Mouse (Mus musculus): ENCODE results near the gene Arhgef12. TPM values are rescaled to one million over a fixed set of nuclear protein-coding genes. Genes with fewer than 3 reads are reported as not detected.
"Not testable (repeated sequence)": the region's sequence is repeated elsewhere in the genome, so short reads cannot be mapped to it uniquely, and the experiment has no call there.

The Arhgef12 gene
- polyA plus RNA-seq, 1 experiment = 7.1 TPM

- Histone ChIP-seq H3K27me3 (ENCODE audit: control insufficient read depth, insufficient read depth, low read length) (no peaks in the 10 kb centered on the region; the same call in 1 of the 2 replicates), H3K4me1 (replicated peaks; ENCODE audit: control insufficient read depth, insufficient read depth, low read length) (no peaks in the 10 kb centered on the region), H3K36me3 (ENCODE audit: control insufficient read depth, insufficient read depth, low read length) (no peaks in the 10 kb centered on the region), H3K4me3 (ENCODE audit: control insufficient read depth, insufficient read depth, low read length) (no peak overlapping the region), H3K27ac (ENCODE audit: control insufficient read depth, insufficient read depth, low read length) (no peak overlapping the region)
- WGBS = 83% methylated on average over 10 of the region's 10 CpGs
- DNase-seq = no peak
- TF ChIP-seq CTCF (IDR thresholded peaks at IDR 0.05; ENCODE audit: borderline replicate concordance, control insufficient read depth, extremely low read depth, insufficient read depth, low read length, poor library complexity) (no peak), POLR2A (IDR thresholded peaks at IDR 0.05; ENCODE audit: control insufficient read depth, extremely low read depth, insufficient read depth, low read length, poor library complexity) (no peak)
Observed at GRCm38 (mm10) chr9:43127101-43127787, 20.2 kb upstream of the Arhgef12 start.

- no peaks in the 10 kb centered on the region for H3K27me3 ChIP-seq (ENCODE audit: control insufficient read depth, insufficient read depth, low read length)
- DNase-seq = no peak
- TF ChIP-seq CTCF (IDR thresholded peaks at IDR 0.05; ENCODE audit: borderline replicate concordance, control insufficient read depth, extremely low read depth, insufficient read depth, low read length, poor library complexity) (no peak), POLR2A (IDR thresholded peaks at IDR 0.05; ENCODE audit: control insufficient read depth, extremely low read depth, insufficient read depth, low read length, poor library complexity) (no peak)
- no peaks in the 10 kb centered on the region for H3K36me3 ChIP-seq (ENCODE audit: control insufficient read depth, insufficient read depth, low read length)
- H3K4me1 ChIP-seq (replicated peaks; ENCODE audit: control insufficient read depth, insufficient read depth, low read length) = no peaks in the 10 kb centered on the region
- no peak overlapping the region for H3K27ac ChIP-seq (ENCODE audit: control insufficient read depth, insufficient read depth, low read length)
- WGBS = 24% methylated on average over 1 of the region's 1 CpGs
- H3K4me3 ChIP-seq (ENCODE audit: control insufficient read depth, insufficient read depth, low read length) = no peak overlapping the region
Observed at GRCm38 (mm10) chr9:43122379-43122778, 15.3 kb upstream of the Arhgef12 start.

- not testable (repeated sequence) for H3K27me3 ChIP-seq (ENCODE audit: control insufficient read depth, insufficient read depth, low read length); DNase-seq; H3K4me3 ChIP-seq (ENCODE audit: control insufficient read depth, insufficient read depth, low read length); H3K36me3 ChIP-seq (ENCODE audit: control insufficient read depth, insufficient read depth, low read length); H3K4me1 ChIP-seq (replicated peaks; ENCODE audit: control insufficient read depth, insufficient read depth, low read length); H3K27ac ChIP-seq (ENCODE audit: control insufficient read depth, insufficient read depth, low read length)
- 92% methylated on average over 2 of the region's 2 CpGs for WGBS
Observed at GRCm38 (mm10) chr9:43121948-43122347, 14.9 kb upstream of the Arhgef12 start.

GRCm38 (mm10) chr9:43116997-43117336, 9.9 kb upstream of the Arhgef12 start:
- H3K27ac ChIP-seq (ENCODE audit: control insufficient read depth, insufficient read depth, low read length) = no peak overlapping the region
- no peaks in the 10 kb centered on the region for H3K4me1 ChIP-seq (replicated peaks; ENCODE audit: control insufficient read depth, insufficient read depth, low read length)
- no peaks in the 10 kb centered on the region for H3K36me3 ChIP-seq (ENCODE audit: control insufficient read depth, insufficient read depth, low read length)
- 88% methylated on average over 6 of the region's 6 CpGs for WGBS
- H3K4me3 ChIP-seq (ENCODE audit: control insufficient read depth, insufficient read depth, low read length) = no peak overlapping the region
- TF ChIP-seq POLR2A (IDR thresholded peaks at IDR 0.05; ENCODE audit: control insufficient read depth, extremely low read depth, insufficient read depth, low read length, poor library complexity) (no peak), CTCF (IDR thresholded peaks at IDR 0.05; ENCODE audit: borderline replicate concordance, control insufficient read depth, extremely low read depth, insufficient read depth, low read length, poor library complexity) (no peak)
- no peak for DNase-seq
- no peaks in the 10 kb centered on the region; the same call in 1 of the 2 replicates for H3K27me3 ChIP-seq (ENCODE audit: control insufficient read depth, insufficient read depth, low read length)

- WGBS = 9% methylated on average over 55 of the region's 55 CpGs
- TF ChIP-seq POLR2A (IDR thresholded peaks at IDR 0.05; ENCODE audit: control insufficient read depth, extremely low read depth, insufficient read depth, low read length, poor library complexity) (no peak), CTCF (IDR thresholded peaks at IDR 0.05; ENCODE audit: borderline replicate concordance, control insufficient read depth, extremely low read depth, insufficient read depth, low read length, poor library complexity) (no peak)
- Histone ChIP-seq H3K36me3 (ENCODE audit: control insufficient read depth, insufficient read depth, low read length) (no peaks in the 10 kb centered on the region), H3K27ac (ENCODE audit: control insufficient read depth, insufficient read depth, low read length) (no peak within 1 kb of the TSS), H3K4me1 (replicated peaks; ENCODE audit: control insufficient read depth, insufficient read depth, low read length) (no peaks in the 10 kb centered on the region), H3K4me3 (ENCODE audit: control insufficient read depth, insufficient read depth, low read length) (peak within 1 kb of the TSS; percentile 10), H3K27me3 (ENCODE audit: control insufficient read depth, insufficient read depth, low read length) (no peaks in the 10 kb centered on the region; the same call in 1 of the 2 replicates)
- peak; percentile 21 for DNase-seq
Observed at GRCm38 (mm10) chr9:43116134-43116996, 9.3 kb upstream of the Arhgef12 start, which contains the start of gene Tmem136. Tmem136 (minus strand) TSS chr9:43116570.

GRCm38 (mm10) chr9:43115431-43116133, 8.5 kb upstream of the Arhgef12 start:
- TF ChIP-seq POLR2A (IDR thresholded peaks at IDR 0.05; ENCODE audit: control insufficient read depth, extremely low read depth, insufficient read depth, low read length, poor library complexity) = no peak
- no peak for TF ChIP-seq CTCF (IDR thresholded peaks at IDR 0.05; ENCODE audit: borderline replicate concordance, control insufficient read depth, extremely low read depth, insufficient read depth, low read length, poor library complexity)
- no peaks in the 10 kb centered on the region for H3K4me1 ChIP-seq (replicated peaks; ENCODE audit: control insufficient read depth, insufficient read depth, low read length)
- H3K27me3 ChIP-seq (ENCODE audit: control insufficient read depth, insufficient read depth, low read length) = no peaks in the 10 kb centered on the region; the same call in 1 of the 2 replicates
- WGBS = 56% methylated on average over 12 of the region's 12 CpGs
- no peak overlapping the region for H3K27ac ChIP-seq (ENCODE audit: control insufficient read depth, insufficient read depth, low read length)
- DNase-seq = no peak
- H3K4me3 ChIP-seq (ENCODE audit: control insufficient read depth, insufficient read depth, low read length) = no peak overlapping the region
- no peaks in the 10 kb centered on the region for H3K36me3 ChIP-seq (ENCODE audit: control insufficient read depth, insufficient read depth, low read length)
